Comparison of ENCODE assay signal across 13 mouse cellular contexts in the genomic region with DNA sequence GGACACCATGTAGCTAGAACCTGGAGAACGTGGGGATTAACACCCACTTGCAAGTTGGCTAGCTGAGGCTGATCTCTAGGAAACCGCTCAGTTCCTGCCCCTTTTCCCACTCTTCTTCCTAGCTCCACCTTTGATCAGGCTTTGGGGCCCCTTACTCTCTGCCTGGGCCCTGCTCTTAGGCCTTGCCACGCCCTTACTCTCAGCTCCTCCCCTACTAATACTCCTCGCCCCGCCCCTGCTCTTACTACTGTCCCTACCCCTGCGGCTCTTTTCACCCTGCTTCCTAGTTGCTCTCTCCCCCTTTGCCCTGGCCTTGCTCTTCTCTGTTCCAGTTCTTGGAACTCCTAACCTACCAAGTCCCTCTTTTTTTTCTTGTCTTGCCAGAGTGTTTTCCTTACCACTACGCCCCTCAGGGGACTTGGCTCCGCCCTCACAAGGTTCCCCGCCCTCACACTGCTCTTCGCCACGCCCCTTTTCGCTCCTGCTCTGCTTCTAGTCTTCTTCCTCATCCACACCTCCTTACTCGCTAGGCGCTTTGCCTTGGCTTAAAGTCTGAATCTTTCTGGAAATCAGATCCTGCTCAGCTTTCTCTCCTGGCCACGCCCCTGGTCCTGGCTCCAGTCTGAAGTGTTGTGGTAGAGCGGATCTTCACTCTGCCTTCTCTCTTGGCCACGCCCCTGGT. TPM values are rescaled to one million over a fixed set of nuclear protein-coding genes. Genes with fewer than 3 reads are reported as not detected.
A peak's percentile ranks its signal among the peaks of the same experiment; 100 is the strongest.
DNase-seq lines count a peak whose midpoint lies in the region; ATAC-seq and TF ChIP-seq lines count a peak whose summit lies in the region.
"Not testable (repeated sequence)": the region's sequence is repeated elsewhere in the genome, so short reads cannot be mapped to it uniquely, and the experiment has no call there.
"Had no signal": no experiment of that assay in that cellular context is flagged by ENCODE, and none has a peak within 500 bp of the region (broad histone marks: within the 10 kb centered on the region; RNA-seq: fewer than 3 reads in every experiment).

No protein-coding gene starts in this region.

- H3K4me2 ChIP-seq in embryonic facial prominence, embryonic 15.5 days (replicated peaks) = 0 out of 2 replicates have a peak overlapping the region, but pooled peaks have one; percentile 6
- H3K4me2 ChIP-seq in kidney, embryonic 16.5 days (replicated peaks; ENCODE audit: low read depth, low read length); midbrain, embryonic 11.5 days: not testable (repeated sequence)
- peak overlapping the region; percentile 32 for H3K4me2 ChIP-seq in liver, embryonic 12.5 days
- H3K4me2 ChIP-seq in stomach, embryonic 15.5 days = peak overlapping the region; percentile 16; the same call in 1 of the 2 replicates

- peak overlapping the region; percentile 30; the same call in 1 of the 2 replicates for H3K27ac ChIP-seq in ES-Bruce4 (ENCODE audit: insufficient read depth, low read length)
- H3K27ac ChIP-seq in embryonic facial prominence, embryonic 15.5 days (replicated peaks); kidney, embryonic 16.5 days (ENCODE audit: low read length); liver, embryonic 12.5 days; midbrain, embryonic 11.5 days (ENCODE audit: low read depth, low read length); stomach, embryonic 15.5 days: not testable (repeated sequence)

- WGBS in embryonic facial prominence, embryonic 15.5 days = 27% methylated on average over 17 of the region's 17 CpGs
- WGBS in kidney, embryonic 16.5 days = 32% methylated on average over 16 of the region's 17 CpGs
- WGBS in liver, embryonic 12.5 days (ENCODE audit: insufficient replicate concordance) = 16% methylated on average over 17 of the region's 17 CpGs
- 33% methylated on average over 16 of the region's 17 CpGs for WGBS in midbrain, embryonic 11.5 days
- WGBS in stomach, embryonic 15.5 days = 25% methylated on average over 17 of the region's 17 CpGs

- not testable (repeated sequence) for TF ChIP-seq CTCF in ES-Bruce4 (IDR thresholded peaks at IDR 0.05; ENCODE audit: low read depth, low read length)

- H3K27me3 ChIP-seq in ES-Bruce4 (ENCODE audit: control insufficient read depth, insufficient read depth, low read length, poor library complexity, severe bottlenecking); embryonic facial prominence, embryonic 15.5 days; kidney, embryonic 16.5 days (ENCODE audit: insufficient read depth, low read length); liver, embryonic 12.5 days (replicated peaks); midbrain, embryonic 11.5 days (ENCODE audit: control insufficient read depth, insufficient read depth, low read length); stomach, embryonic 15.5 days (replicated peaks): not testable (repeated sequence)

- DNase-seq in heart, postnatal 4 days = peak; percentile 10
- not testable (repeated sequence) for DNase-seq in midbrain, embryonic 11.5 days (ENCODE audit: low spot score, missing footprints)

- not testable (repeated sequence) for H3K9me3 ChIP-seq in ES-Bruce4 (replicated peaks; ENCODE audit: control insufficient read depth, insufficient read depth, low read length, poor library complexity, severe bottlenecking); embryonic facial prominence, embryonic 15.5 days (replicated peaks); kidney, embryonic 16.5 days (ENCODE audit: low read length); liver, embryonic 12.5 days (replicated peaks); midbrain, embryonic 11.5 days (ENCODE audit: control insufficient read depth, low read length); stomach, embryonic 15.5 days

- not testable (repeated sequence) for H3K4me1 ChIP-seq in ES-Bruce4 (ENCODE audit: control insufficient read depth, insufficient read depth, low read length); embryonic facial prominence, embryonic 15.5 days; kidney, embryonic 16.5 days (ENCODE audit: insufficient read depth, low read length); liver, embryonic 12.5 days; midbrain, embryonic 11.5 days (ENCODE audit: control insufficient read depth, insufficient read depth, low read length); stomach, embryonic 15.5 days

- H3K9ac ChIP-seq in ES-Bruce4 (ENCODE audit: low read depth, poor library complexity, severe bottlenecking); embryonic facial prominence, embryonic 15.5 days; kidney, embryonic 16.5 days (replicated peaks; ENCODE audit: low read length); liver, embryonic 12.5 days; midbrain, embryonic 11.5 days (ENCODE audit: low read length); stomach, embryonic 15.5 days: not testable (repeated sequence)

- H3K36me3 ChIP-seq in ES-Bruce4 (ENCODE audit: control insufficient read depth, insufficient read depth, low read length, poor library complexity, severe bottlenecking); embryonic facial prominence, embryonic 15.5 days; kidney, embryonic 16.5 days (ENCODE audit: insufficient read depth, low read length); liver, embryonic 12.5 days; midbrain, embryonic 11.5 days (ENCODE audit: control insufficient read depth, insufficient read depth, low read length); stomach, embryonic 15.5 days: not testable (repeated sequence)

- peak; percentile 60; the same call in 1 of the 2 replicates for ATAC-seq in common myeloid progenitor, adult 5-6 weeks (replicated peaks; ENCODE audit: low read depth, poor library complexity, severe bottlenecking)
- ATAC-seq in embryonic facial prominence, embryonic 15.5 days (ENCODE audit: insufficient number of reproducible peaks, low FRiP score, low TSS enrichment, low read depth) = 0 out of 2 replicates have a peak, but pooled peaks have one; percentile 15
- not testable (repeated sequence) for ATAC-seq in kidney, embryonic 16.5 days (ENCODE audit: low FRiP score, low TSS enrichment); liver, embryonic 12.5 days; stomach, embryonic 15.5 days (ENCODE audit: insufficient read depth, low FRiP score, low read depth)
- ATAC-seq in midbrain, embryonic 11.5 days (ENCODE audit: low FRiP score) = peak; percentile 30; the same call in 1 of the 2 replicates

- TF ChIP-seq EP300 in ES-Bruce4 (IDR thresholded peaks at IDR 0.05; ENCODE audit: insufficient read depth, low read depth, low read length) = not testable (repeated sequence)

- peak overlapping the region; percentile 64 for H3K4me3 ChIP-seq in ES-Bruce4 (ENCODE audit: low read depth, low read length)
- not testable (repeated sequence) for H3K4me3 ChIP-seq in embryonic facial prominence, embryonic 15.5 days (replicated peaks); liver, embryonic 12.5 days; midbrain, embryonic 11.5 days (ENCODE audit: low read depth, low read length); stomach, embryonic 15.5 days (replicated peaks)
- H3K4me3 ChIP-seq in kidney, embryonic 16.5 days (ENCODE audit: low read length) = peak overlapping the region; percentile 6; the same call in 1 of the 2 replicates

- not testable (repeated sequence) for TF ChIP-seq POLR2A in ES-Bruce4 (IDR thresholded peaks at IDR 0.05; ENCODE audit: insufficient read depth, low read length)

RNA-seq across cellular contexts. Expression of a gene that starts 1.2 kb away (rescaled TPM):
- polyA plus RNA-seq in ES-Bruce4 (2011; ENCODE audit: insufficient read depth, insufficient read length, low read depth, missing spikeins) = 0.41 TPM in 1 of 2 replicates, not detected in the other
- not detected in 2 replicates for total RNA-seq in common myeloid progenitor, adult 5-6 weeks (2017)
- polyA plus RNA-seq in embryonic facial prominence, embryonic 15.5 days (2015; fragmentation: Nextera tagmentation; extraction: Ambion mirVana) = not detected in 2 replicates
- total RNA-seq in heart, postnatal 4 days (2021) = not detected
- polyA plus RNA-seq in kidney, embryonic 16.5 days (2015; fragmentation: Nextera tagmentation; extraction: Ambion mirVana) = not detected in 2 replicates
- not detected in 2 replicates for polyA plus RNA-seq in liver, embryonic 12.5 days (2016; fragmentation: Nextera tagmentation; extraction: Ambion mirVana)
- polyA plus RNA-seq in midbrain, embryonic 11.5 days (2014; fragmentation: Nextera tagmentation; extraction: Ambion mirVana) = 0.07 TPM in 1 of 2 replicates, not detected in the other
- not detected in 2 replicates for polyA plus RNA-seq in stomach, embryonic 15.5 days (2015; fragmentation: Nextera tagmentation; extraction: Ambion mirVana)
- total RNA-seq: adrenal gland, postnatal 36 days; gastrocnemius, adult 18-20 months; heart, adult 2 months had no signal
- polyA plus RNA-seq: CD4-positive, CD25-positive, alpha-beta regulatory T cell, adult 4 months; urinary bladder, adult 2 months had no signal

RNA-seq across cellular contexts. Expression of a gene that starts 42.8 kb away (rescaled TPM):
- polyA plus RNA-seq in ES-Bruce4 (2011; ENCODE audit: insufficient read depth, insufficient read length, low read depth, missing spikeins) = 7.6 and 7.9 TPM in 2 replicates
- total RNA-seq in common myeloid progenitor, adult 5-6 weeks (2017) = 22.0 and 26.1 TPM in 2 replicates
- 13.1 and 14.7 TPM in 2 replicates for polyA plus RNA-seq in embryonic facial prominence, embryonic 15.5 days (2015; fragmentation: Nextera tagmentation; extraction: Ambion mirVana)
- 10 to 100 TPM in 1 of 2 experiments, 1 to 10 TPM in 1; 10.0 to 11.9 TPM for total RNA-seq in heart, postnatal 4 days (2021)
- polyA plus RNA-seq in kidney, embryonic 16.5 days (2015; fragmentation: Nextera tagmentation; extraction: Ambion mirVana) = 15.3 and 17.4 TPM in 2 replicates
- polyA plus RNA-seq in liver, embryonic 12.5 days (2016; fragmentation: Nextera tagmentation; extraction: Ambion mirVana) = 5.0 and 5.1 TPM in 2 replicates
- polyA plus RNA-seq in midbrain, embryonic 11.5 days (2014; fragmentation: Nextera tagmentation; extraction: Ambion mirVana) = 17.9 and 19.3 TPM in 2 replicates
- polyA plus RNA-seq in stomach, embryonic 15.5 days (2015; fragmentation: Nextera tagmentation; extraction: Ambion mirVana) = 11.4 and 11.6 TPM in 2 replicates

RNA-seq across cellular contexts. Expression of a gene that starts 58.2 kb away (rescaled TPM):
- polyA plus RNA-seq in ES-Bruce4 (2011; ENCODE audit: insufficient read depth, insufficient read length, low read depth, missing spikeins) = 2.3 and 2.4 TPM in 2 replicates
- 2.4 TPM in 1 of 2 replicates, not detected in the other for total RNA-seq in common myeloid progenitor, adult 5-6 weeks (2017)
- 8.9 and 10.5 TPM in 2 replicates for polyA plus RNA-seq in embryonic facial prominence, embryonic 15.5 days (2015; fragmentation: Nextera tagmentation; extraction: Ambion mirVana)
- total RNA-seq in heart, postnatal 4 days (2021) = 1 to 10 TPM; 5.3 to 6.7 TPM
- polyA plus RNA-seq in kidney, embryonic 16.5 days (2015; fragmentation: Nextera tagmentation; extraction: Ambion mirVana) = 7.7 and 8.1 TPM in 2 replicates
- polyA plus RNA-seq in liver, embryonic 12.5 days (2016; fragmentation: Nextera tagmentation; extraction: Ambion mirVana) = 0.88 and 1.0 TPM in 2 replicates
- 8.5 and 9.8 TPM in 2 replicates for polyA plus RNA-seq in midbrain, embryonic 11.5 days (2014; fragmentation: Nextera tagmentation; extraction: Ambion mirVana)
- polyA plus RNA-seq in stomach, embryonic 15.5 days (2015; fragmentation: Nextera tagmentation; extraction: Ambion mirVana) = 5.7 and 6.2 TPM in 2 replicates
